Mouse (Mus musculus) c-Kit-positive CD71-positive TER-119-positive erythroid progenitor cells, embryonic 14.5 days (primary cell): ENCODE data around the gene Ubap2l.
A peak's percentile ranks its signal among the peaks of the same experiment; 100 is the strongest.

ENCODE experiments used
- DNase-seq: peaks from one replicate; pipeline ENCODE4 v3.0.0-alpha.2; 2013; ENCODE audit warnings: low spot score

Ubap2l gene

GRCm38 (mm10) chr3:90052351-90053241, at the start of gene Ubap2l:
Ubap2l (minus strand) TSS chr3:90052628.
- DNase-seq = peak; percentile 97

DNA sequence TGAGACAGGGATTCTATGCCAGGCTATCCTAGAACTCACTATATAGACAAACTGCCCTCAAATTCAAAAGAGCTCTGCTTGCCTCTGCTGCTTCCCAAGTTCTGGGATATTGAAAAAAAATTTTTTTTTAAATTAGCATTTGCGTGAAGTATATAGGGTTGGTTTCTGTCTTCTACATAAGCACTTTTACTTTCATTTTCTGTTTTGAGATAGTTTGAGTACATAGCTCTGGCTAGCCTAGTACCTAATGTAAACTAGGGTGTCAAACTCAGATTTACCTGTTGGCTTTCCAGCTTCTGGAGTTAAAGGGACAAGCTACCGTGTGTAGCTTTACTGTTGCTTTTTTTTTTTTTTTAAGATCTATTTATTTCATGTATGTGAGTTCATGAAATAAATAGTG, 49.2 kb upstream of the Ubap2l start:
- DNase-seq = no peak

- DNase-seq = no peak
Observed at GRCm38 (mm10) chr3:90101010-90101409, 48.6 kb upstream of the Ubap2l start.

- no peak for DNase-seq
Observed at GRCm38 (mm10) chr3:90097928-90098327, 45.5 kb upstream of the Ubap2l start.

GRCm38 (mm10) chr3:90094453-90094852, 42.0 kb upstream of the Ubap2l start:
- DNase-seq = no peak

GRCm38 (mm10) chr3:90090892-90091291, 38.5 kb upstream of the Ubap2l start:
- DNase-seq = no peak

DNA sequence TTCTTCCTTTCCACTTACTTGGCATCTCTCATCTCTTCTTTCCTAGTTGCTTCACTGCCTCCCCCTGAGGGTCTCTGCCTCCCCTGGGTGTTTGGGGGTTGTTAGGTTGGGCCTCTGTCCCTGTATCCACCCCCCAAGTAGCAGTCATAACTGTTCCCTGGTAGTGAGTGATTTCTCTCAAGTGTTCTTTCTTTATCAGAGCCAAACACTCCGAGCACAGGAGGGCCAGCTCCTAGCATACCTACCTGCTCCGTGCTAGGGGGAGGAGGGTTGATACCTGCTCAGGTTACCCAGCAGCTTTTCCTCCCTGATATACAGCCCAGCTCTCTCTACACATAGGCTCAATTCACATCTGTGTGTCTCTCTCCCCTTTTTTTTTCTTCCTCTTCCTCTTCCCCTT, 36.2 kb upstream of the Ubap2l start:
- no peak for DNase-seq

DNA sequence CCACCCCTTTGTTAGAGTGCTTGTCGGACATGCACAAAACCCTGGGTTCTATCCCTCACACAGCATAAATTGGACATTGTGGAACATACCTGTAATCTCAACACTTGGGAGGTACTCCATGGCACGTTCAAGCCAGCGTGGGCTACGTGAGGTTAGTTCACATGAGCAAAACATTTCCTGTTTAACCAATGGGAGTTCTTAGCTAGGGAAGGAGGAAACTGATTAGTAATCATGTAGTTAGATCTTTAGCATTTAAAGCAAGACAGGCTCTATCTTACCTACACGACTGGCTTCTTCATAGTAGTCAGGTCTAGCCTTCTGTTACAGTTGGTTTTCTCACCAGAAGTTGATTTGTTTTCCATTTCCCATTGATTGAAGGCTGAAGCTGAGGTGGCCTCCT, 33.6 kb upstream of the Ubap2l start:
- no peak for DNase-seq

DNA sequence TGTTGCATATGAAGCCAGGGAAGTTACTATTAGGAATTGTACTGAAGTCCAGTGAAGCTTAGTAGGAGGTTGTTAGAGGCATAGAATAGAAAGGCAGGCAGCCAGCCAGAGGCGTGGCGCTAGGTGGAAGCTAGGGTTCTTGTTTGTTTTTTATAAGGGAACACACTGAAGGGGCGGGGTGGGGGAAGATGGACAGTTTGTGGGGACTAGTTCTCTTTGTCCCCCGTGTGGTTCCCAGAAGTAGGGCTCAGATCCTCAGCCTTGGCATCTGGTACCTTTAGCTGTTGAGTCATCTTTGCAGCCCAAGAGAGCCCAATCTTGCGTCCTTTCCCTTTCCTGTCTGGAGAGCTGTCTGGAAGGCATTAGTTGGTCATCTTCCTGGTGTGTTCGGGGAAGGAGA, 32.9 kb upstream of the Ubap2l start:
- DNase-seq = no peak

GRCm38 (mm10) chr3:90084790-90085189, 32.4 kb upstream of the Ubap2l start:
- DNase-seq = no peak

DNA sequence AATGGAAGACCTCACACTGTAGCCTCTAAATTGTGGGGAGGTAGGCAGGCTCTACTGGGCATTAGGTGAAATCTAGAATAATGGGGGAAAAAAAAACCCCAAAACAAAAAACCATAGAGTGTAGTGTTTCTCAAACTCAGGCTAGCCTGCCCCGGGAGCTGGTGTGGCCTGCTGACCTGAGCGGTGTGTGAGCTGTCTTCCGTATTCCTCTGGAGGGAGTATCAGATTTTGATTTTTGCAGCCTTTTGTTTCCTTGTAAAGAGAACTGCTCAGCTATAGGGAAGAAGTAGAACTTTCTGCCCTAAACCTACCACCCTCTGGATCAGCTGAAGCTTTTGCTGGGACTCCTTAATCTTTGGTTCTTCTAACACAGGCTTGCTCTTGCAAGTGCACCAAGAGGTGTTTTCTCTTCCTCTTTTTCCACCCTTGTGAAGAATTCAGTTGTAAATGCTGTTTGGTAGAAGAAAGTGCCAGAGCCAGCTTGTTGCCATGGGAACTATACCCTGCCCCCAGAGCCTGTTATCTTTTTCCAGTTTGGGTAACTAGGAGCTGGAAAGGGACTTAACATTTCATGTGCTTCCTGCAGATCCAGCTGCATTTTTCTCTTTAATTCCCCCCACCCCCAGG, 31.4 kb upstream of the Ubap2l start:
- no peak for DNase-seq

DNA sequence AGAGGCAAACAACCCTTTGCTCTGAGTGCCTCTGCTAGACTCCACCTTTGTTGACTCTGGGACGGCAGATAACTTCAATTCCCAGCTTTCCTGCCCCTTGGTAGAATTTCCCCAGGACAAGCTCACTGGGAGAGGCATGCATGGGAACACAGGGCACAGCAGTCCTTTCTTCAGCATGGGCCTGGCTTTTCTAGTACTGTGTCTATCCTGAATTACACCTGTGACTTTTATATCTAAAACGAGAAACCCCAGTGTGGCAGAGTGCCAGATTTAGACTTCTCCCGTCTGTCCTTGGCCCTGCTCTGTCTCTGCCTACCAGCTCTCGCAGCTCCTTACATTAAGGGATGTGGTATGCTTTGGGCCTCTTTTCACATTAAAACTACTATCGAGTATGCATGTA, 30.6 kb upstream of the Ubap2l start:
- no peak for DNase-seq

DNA sequence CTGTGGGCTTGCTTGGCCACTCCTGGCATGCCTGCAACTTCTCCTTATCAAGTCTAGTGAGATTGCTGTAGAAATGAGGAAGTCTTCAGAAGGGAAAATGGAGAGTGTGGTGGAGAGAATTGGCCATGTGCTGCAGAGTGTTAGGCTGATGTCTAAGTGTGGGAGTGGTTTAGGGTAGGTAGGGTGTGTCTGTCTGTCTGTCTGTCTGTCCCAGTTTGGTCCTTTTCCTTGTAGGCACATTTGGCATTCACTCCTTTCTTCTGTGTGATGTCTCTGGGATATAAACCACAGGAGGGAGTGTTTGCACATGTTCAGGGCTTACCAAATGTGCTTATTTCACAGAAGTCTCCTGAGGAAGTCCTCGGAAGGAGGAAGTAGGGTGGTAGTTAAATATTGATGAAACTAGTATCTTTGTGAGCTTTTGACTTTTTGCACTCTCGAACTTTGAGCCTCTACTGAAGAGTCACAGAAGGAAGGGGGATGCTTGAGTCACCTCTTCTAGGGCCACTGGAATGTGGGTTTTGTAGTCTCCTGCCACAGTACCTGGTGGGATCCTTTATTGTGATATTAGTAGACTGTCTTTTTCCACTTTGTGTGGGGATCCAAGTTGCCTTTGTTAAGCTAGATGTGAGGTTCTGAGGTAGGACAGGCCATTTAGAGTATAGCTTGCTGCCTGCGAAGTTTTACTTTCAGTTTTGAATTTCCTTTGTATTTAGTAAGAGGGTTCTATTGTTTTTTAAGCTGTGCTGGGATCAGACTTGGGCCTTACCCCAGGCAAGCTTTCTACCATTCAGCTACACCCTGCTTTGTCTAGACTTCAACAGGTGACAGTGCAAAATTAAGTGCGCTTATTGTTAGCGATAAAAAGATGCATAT, 29.2 kb upstream of the Ubap2l start:
- DNase-seq = no peak

DNA sequence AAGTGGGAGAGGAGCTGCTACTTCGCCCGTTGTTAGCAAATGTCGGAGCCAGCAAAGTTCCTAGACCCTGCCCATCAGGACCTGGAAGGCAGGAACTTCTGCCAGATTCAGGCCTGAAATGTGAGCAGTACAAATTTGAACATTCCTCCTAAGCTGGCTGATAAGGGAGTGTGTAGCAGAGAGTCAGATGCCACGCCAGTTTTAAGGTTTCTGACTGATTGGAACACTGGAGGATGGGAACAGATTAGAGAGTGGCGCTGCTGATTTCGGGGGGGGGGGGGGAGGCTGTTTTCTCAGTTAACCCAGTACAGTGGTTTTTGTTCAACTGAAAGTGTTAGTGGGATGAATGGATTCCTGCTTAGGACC, 28.1 kb upstream of the Ubap2l start:
- DNase-seq = peak; percentile 48

GRCm38 (mm10) chr3:90079763-90080497, 27.5 kb upstream of the Ubap2l start:
- peak; percentile 64 for DNase-seq

DNA sequence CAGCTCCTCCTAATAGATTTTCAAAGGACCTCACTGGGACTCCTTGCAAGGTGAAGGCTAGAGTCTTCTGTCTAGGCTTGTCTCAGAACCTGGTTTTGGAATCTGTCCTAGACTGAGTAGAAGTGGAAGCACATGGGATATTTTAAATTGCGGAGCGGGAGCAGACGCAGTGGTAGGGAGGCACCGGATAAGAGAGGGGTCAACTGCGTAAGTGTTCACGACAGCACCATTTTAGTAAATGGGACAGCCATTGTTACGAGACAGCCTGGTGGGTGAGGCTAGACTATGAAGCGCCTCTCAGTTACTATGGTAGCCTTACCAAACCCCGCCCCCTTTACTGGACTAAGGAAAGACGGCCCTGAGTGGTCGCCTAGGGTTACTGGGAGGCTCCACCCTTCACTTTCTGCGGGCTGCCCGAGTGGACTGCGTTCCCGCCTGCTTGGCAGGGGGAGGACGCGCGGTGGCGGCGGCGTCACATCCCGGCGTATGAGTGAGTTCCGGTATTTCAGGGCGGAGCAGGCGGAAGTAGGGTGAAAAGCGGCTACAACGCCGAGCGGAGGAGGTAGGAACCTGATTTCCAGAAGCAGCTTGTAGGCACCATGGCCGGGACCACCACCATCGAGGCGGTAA, 26.8 kb upstream of the Ubap2l start:
- DNase-seq = peak; percentile 90

- no peak for DNase-seq
Observed at GRCm38 (mm10) chr3:90078224-90078623, 25.8 kb upstream of the Ubap2l start.

GRCm38 (mm10) chr3:90076921-90077716, 24.7 kb upstream of the Ubap2l start:
- peak; percentile 86 for DNase-seq

- DNase-seq = no peak
Observed at GRCm38 (mm10) chr3:90072294-90072693, 19.9 kb upstream of the Ubap2l start, which contains the start of gene Tpm3. Tpm3 (plus strand) TSS chr3:90072649.

DNA sequence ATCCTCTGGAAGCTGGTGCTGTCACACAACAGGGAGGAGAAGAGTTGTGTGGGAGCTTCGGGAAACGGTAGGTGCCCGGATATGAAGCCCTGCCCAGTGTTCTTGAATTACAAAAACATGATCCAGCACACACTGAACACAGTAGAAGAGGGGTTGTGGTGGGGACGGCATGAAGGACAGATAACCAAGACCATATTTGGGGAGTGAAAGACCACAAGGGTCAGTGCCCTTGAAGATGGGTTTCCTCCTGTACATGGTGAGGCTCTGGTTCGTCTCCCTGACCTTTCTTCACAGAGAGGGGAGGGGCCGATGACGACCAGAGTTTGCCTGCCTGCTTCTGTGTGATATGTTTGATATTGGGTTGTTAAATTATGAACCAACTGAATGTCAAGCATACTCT, 17.3 kb upstream of the Ubap2l start:
- no peak for DNase-seq

- no peak for DNase-seq
Observed at GRCm38 (mm10) chr3:90067851-90068250, 15.4 kb upstream of the Ubap2l start.
